Mouse (Mus musculus) embryonic facial prominence, embryonic 14.5 days (tissue): Measurements from ENCODE around the gene Tcf25. TPM values are rescaled to one million over a fixed set of nuclear protein-coding genes. Genes with fewer than 3 reads are reported as not detected.
A peak's percentile ranks its signal among the peaks of the same experiment; 100 is the strongest.
"Not testable (repeated sequence)": the region's sequence is repeated elsewhere in the genome, so short reads cannot be mapped to it uniquely, and the experiment has no call there.

Experiments used
- ATAC-seq: fragments of 200-750 bp; cut with Nextera tagmentation; 2 replicates; pipeline ENCODE4 v1.8.0; 2017; ENCODE audit warnings: low read depth, moderate number of reproducible peaks, moderate TSS enrichment
- DNase-seq: peaks from one replicate; pipeline ENCODE4 v3.0.0-alpha.2; 2015; ENCODE audit warnings: low spot score
- H3K27ac ChIP-seq: fragments of 300-500 bp; sonication (generic); replicated peaks from 2 replicates; pipeline ENCODE4 v1.5.1; 2014; ENCODE audit warnings: low read depth, mild to moderate bottlenecking, low read length, moderate library complexity
- H3K27me3 ChIP-seq: fragments of 300-500 bp; sonication (generic); replicated peaks from 2 replicates; pipeline ENCODE4 v1.6.1; 2014; ENCODE audit warnings: low read length; ENCODE audit not compliant: control insufficient read depth, insufficient read depth
- H3K36me3 ChIP-seq: fragments of 300-500 bp; sonication (generic); 2 replicates; pipeline ENCODE4 v1.6.1; 2014; ENCODE audit warnings: low read length, mixed read lengths; ENCODE audit not compliant: control insufficient read depth, insufficient read depth
- H3K4me1 ChIP-seq: fragments of 300-500 bp; sonication (generic); 2 replicates; pipeline ENCODE4 v1.6.1; 2014; ENCODE audit warnings: antibody characterized with exemption, low read length; ENCODE audit not compliant: control insufficient read depth, insufficient read depth
- H3K4me2 ChIP-seq: fragments of 300-500 bp; sonication (generic); 2 replicates; pipeline ENCODE4 v1.6.1; 2014; ENCODE audit warnings: low read depth, mild to moderate bottlenecking, low read length, moderate library complexity, mixed read lengths
- H3K4me3 ChIP-seq: fragments of 300-500 bp; sonication (generic); 2 replicates; pipeline ENCODE4 v1.5.1; 2014; ENCODE audit warnings: low read depth, mild to moderate bottlenecking, low read length
- H3K9ac ChIP-seq: fragments of 300-500 bp; sonication (generic); 2 replicates; pipeline ENCODE4 v1.6.1; 2014; ENCODE audit warnings: low read depth, mild to moderate bottlenecking, low read length, moderate library complexity, mixed read lengths
- H3K9me3 ChIP-seq: fragments of 300-500 bp; sonication (generic); 2 replicates; pipeline ENCODE4 v1.6.1; 2016; ENCODE audit warnings: low read length; ENCODE audit not compliant: control insufficient read depth
- WGBS: fragments of 180-500 bp; shearing (Covaris S2); extraction: QIAGEN DNeasy Blood & Tissue Kit; methylation state at CpG from one replicate; pipeline ENCODE4 v1.1.7; 2014; 5-methylcytosine and 5-hydroxymethylcytosine counted together
- polyA plus RNA-seq: library from polyadenylated mRNA; unstranded; fragments of >200 nt; fragmentation: Nextera tagmentation; extraction: Ambion mirVana; gene quantifications from 2 replicates; pipeline ENCODE4 v1.2.1, GENCODE M21; 2014

Gene Tcf25
- polyA plus RNA-seq, 1 experiment from 2014 or later, result 163 TPM

- H3K9me3 ChIP-seq, result peaks cover 41% of the 10 kb centered on the region
- not testable (repeated sequence) for H3K4me2 ChIP-seq, H3K4me1 ChIP-seq, H3K27me3 ChIP-seq, H3K9ac ChIP-seq, H3K4me3 ChIP-seq, ATAC-seq, DNase-seq, H3K36me3 ChIP-seq, H3K27ac ChIP-seq
- WGBS, result 98% methylated on average over 34 of the region's 47 CpGs
These were observed 59.9 kb downstream of the Tcf25 start for GRCm38 (mm10) chr8:123433241-123433974.

GRCm38 (mm10) chr8:123441788-123442187 lies 68.2 kb downstream of the Tcf25 start:
- Histone ChIP-seq H3K4me3 (no peak overlapping the region), H3K27me3 (no peaks in the 10 kb centered on the region), H3K4me2 (no peak overlapping the region), H3K36me3 (no peaks in the 10 kb centered on the region), H3K9ac (no peak overlapping the region), H3K9me3 (no peaks in the 10 kb centered on the region), H3K4me1 (peaks cover 5% of the 10 kb centered on the region), H3K27ac (no peak overlapping the region)
- WGBS, result 87% methylated on average over 2 of the region's 2 CpGs
- DNase-seq (no peak), ATAC-seq (no peak)

DNA sequence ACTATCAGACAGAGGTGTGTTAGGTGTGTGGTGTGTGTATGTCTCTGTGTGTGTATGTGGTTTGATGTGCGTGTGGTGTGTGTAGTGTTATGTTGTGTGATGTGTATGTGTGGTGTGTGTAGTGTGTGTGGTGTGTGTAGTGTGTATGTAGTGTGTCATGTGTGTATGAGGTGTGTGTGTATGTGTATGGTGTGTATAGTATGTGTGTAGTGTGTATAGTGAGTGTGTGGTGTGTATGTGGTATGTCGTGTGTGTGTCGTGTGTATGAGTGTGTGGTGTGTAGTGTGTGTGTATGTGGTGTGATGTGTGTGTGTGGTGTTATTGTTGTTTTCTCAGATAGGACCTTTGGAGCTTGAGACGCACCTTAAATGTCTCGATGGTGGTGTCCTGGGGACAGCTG lies 68.8 kb downstream of the Tcf25 start:
- peaks cover 5% of the 10 kb centered on the region for H3K4me1 ChIP-seq
- peak overlapping the region; percentile 74 for H3K4me2 ChIP-seq
- peak overlapping the region; percentile 92 for H3K9ac ChIP-seq
- no peak for DNase-seq
- peak overlapping the region; percentile 72; the same call in 1 of the 2 replicates for H3K4me3 ChIP-seq
- H3K27ac ChIP-seq, result no peak overlapping the region
- no peaks in the 10 kb centered on the region for H3K27me3 ChIP-seq
- H3K36me3 ChIP-seq, result no peaks in the 10 kb centered on the region
- no peak for ATAC-seq
- H3K9me3 ChIP-seq, result no peaks in the 10 kb centered on the region
- 84% methylated on average over 5 of the region's 5 CpGs for WGBS

DNA sequence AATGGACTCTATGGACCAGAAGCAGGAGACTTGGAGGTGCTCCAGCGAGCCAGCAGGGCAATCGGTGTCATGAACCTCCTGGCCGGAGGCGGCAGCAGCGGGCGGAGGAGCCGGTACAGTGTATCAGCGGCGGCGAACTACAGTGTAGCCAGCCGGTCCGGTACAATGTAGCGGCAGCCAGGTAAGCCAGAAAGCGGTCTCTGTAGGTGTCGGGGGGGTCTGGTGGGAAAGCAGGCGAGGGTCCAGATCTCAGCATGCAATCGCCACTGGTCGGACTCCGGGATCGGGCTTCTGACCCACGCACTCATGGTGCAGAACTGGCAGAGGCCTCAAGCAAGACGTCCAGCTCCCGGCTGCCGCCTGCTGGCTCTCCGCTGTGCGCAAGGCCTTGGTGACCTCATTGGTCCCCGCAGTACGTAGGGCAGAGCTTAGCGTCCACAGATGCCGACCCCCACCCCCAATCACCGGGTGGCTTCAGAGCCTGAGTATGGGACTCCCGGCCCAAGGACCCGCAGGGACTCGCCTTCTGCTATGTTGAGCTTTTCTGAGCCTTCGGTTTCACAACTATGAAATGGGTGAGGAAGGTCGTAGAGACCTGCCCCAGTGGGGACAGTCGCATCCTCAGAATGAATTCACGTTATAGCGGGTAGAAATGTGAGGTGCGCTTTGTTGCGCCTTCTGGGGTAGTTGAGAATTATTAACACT lies 69.5 kb downstream of the Tcf25 start:
- no peaks in the 10 kb centered on the region for H3K36me3 ChIP-seq
- H3K4me2 ChIP-seq, result peak overlapping the region; percentile 74
- peak overlapping the region; percentile 92 for H3K9ac ChIP-seq
- WGBS, result under 1% methylated on average over 31 of the region's 41 CpGs
- peaks cover 5% of the 10 kb centered on the region for H3K4me1 ChIP-seq
- peak overlapping the region; percentile 72 for H3K4me3 ChIP-seq
- peak overlapping the region; percentile 84 for H3K27ac ChIP-seq
- H3K9me3 ChIP-seq, result no peaks in the 10 kb centered on the region
- ATAC-seq (peak; percentile 97), DNase-seq (peak; percentile 94)
- no peaks in the 10 kb centered on the region for H3K27me3 ChIP-seq

GRCm38 (mm10) chr8:123443576-123443921 lies 70.0 kb downstream of the Tcf25 start:
- Histone ChIP-seq H3K4me2 (peak overlapping the region; percentile 74), H3K4me3 (peak overlapping the region; percentile 72), H3K36me3 (0 out of 2 replicates have a peak, but pooled peaks cover 4% of the 10 kb centered on the region), H3K27ac (peak overlapping the region; percentile 84; the same call in 1 of the 2 replicates), H3K9me3 (no peaks in the 10 kb centered on the region), H3K27me3 (no peaks in the 10 kb centered on the region), H3K9ac (peak overlapping the region; percentile 92), H3K4me1 (peaks cover 5% of the 10 kb centered on the region)
- ATAC-seq (no peak), DNase-seq (no peak)
- WGBS, result 8% methylated on average over 4 of the region's 4 CpGs

- no peaks in the 10 kb centered on the region for H3K9me3 ChIP-seq
- H3K9ac ChIP-seq, result peak overlapping the region; percentile 92
- H3K4me3 ChIP-seq, result peak overlapping the region; percentile 72; the same call in 1 of the 2 replicates
These were observed 70.6 kb downstream of the Tcf25 start for GRCm38 (mm10) chr8:123444131-123444530.

DNA sequence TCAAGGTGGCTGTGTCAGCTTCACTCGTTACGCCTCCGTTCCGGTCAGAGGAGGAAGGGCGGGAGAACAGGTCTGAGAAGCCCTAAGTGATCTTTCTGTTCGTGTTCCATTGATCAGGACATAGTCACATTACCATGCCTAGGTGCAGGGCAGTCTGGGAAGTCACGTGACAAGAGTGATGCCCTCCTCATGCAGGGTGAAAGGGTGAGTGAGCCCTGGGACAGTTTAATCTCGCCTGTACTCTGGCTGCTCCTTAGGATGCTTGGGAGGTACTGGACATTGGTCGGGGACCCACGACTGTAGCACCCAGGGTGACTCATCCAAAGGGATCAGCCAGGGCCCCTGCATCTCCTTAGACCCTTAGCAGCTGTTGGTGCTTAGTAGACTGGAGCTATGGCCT lies 72.4 kb downstream of the Tcf25 start:
- Histone ChIP-seq H3K27ac (no peak overlapping the region), H3K36me3 (peaks cover 22% of the 10 kb centered on the region; the same call in 1 of the 2 replicates), H3K27me3 (no peaks in the 10 kb centered on the region), H3K4me2 (no peak overlapping the region), H3K9me3 (no peaks in the 10 kb centered on the region), H3K4me1 (peaks cover 5% of the 10 kb centered on the region), H3K9ac (no peak overlapping the region), H3K4me3 (no peak overlapping the region)
- WGBS, result 80% methylated on average over 10 of the region's 10 CpGs
- DNase-seq (no peak), ATAC-seq (no peak)

More at GRCm38 (mm10) chr8:123444131-123444530, 70.6 kb downstream of the Tcf25 start:
- 80% methylated on average over 6 of the region's 6 CpGs for WGBS
- H3K4me1 ChIP-seq, result peaks cover 5% of the 10 kb centered on the region
- ATAC-seq, result no peak
- H3K27me3 ChIP-seq, result no peaks in the 10 kb centered on the region
- peak overlapping the region; percentile 74 for H3K4me2 ChIP-seq
- no peak overlapping the region for H3K27ac ChIP-seq
- no peak for DNase-seq
- 0 out of 2 replicates have a peak, but pooled peaks cover 8% of the 10 kb centered on the region for H3K36me3 ChIP-seq

DNA sequence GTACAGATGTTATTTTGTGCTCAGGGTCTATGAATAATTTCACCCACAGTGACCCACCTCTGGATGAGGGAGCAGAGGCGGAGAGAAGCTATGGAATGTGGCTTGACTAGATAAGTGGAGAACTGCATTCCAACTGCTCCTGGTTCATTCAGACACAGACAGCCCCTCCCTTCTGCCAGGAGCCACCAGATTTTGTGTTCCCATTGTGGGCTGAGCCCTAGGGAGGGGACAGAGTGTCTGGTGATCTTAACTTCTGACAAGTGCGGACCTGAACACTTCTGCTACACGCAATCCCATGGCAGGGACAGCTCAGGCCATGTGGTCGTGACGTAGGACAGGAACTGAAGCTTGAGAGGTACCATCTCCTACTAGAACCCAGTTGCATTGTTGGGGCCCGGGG lies 73.2 kb downstream of the Tcf25 start:
- H3K9me3 ChIP-seq, result no peaks in the 10 kb centered on the region
- H3K27me3 ChIP-seq, result no peaks in the 10 kb centered on the region
- H3K4me2 ChIP-seq, result no peak overlapping the region
- H3K9ac ChIP-seq, result no peak overlapping the region
- peaks cover 5% of the 10 kb centered on the region for H3K4me1 ChIP-seq
- ATAC-seq (no peak), DNase-seq (peak; percentile 35)
- peaks cover 22% of the 10 kb centered on the region; the same call in 1 of the 2 replicates for H3K36me3 ChIP-seq
- H3K27ac ChIP-seq, result no peak overlapping the region
- H3K4me3 ChIP-seq, result no peak overlapping the region
- 82% methylated on average over 6 of the region's 6 CpGs for WGBS
